Mouse (Mus musculus) testis, adult 2 months (tissue): ENCODE measurements around the gene Sowaha.

Experiments used
- CTCF ChIP-seq: fragments of 200-500 bp; IDR thresholded peaks from 2 replicates; pipeline ENCODE4 v1.5.1; 2012; ENCODE audit warnings: low read depth, mild to moderate bottlenecking, inconsistent platforms, low read length, moderate library complexity; ENCODE audit not compliant: control insufficient read depth, insufficient read depth, insufficient replicate concordance
- POLR2A ChIP-seq: fragments of 200-500 bp; IDR thresholded peaks from 2 replicates; pipeline ENCODE4 v1.6.1; 2012; ENCODE audit warnings: low read depth, mild to moderate bottlenecking, inconsistent platforms, low read length, moderate library complexity; ENCODE audit not compliant: control insufficient read depth

DNA sequence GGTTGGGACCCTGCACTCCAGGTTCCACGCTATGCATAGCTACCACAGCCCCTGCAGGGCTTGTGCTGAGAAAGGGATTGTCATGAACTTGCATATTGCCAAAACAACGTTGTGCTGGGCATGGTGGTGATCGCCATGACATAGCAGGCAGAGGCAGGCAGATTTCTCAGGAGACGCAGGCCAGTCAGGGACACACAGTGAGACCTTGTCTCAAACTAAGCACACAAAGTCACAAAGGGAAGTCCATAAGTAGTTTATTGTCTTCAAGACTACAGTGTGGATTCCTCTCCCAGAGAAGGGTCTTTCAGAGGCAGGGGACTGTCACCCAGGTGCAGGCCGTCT is 51.4 kb downstream of the Sowaha start:
- no peak for TF ChIP-seq CTCF
- no peak for TF ChIP-seq POLR2A
